Mouse (Mus musculus): ENCODE measurements around the gene Bscl2. TPM values are rescaled to one million over a fixed set of nuclear protein-coding genes. Genes with fewer than 3 reads are reported as not detected.
"Not testable (repeated sequence)": the region's sequence is repeated elsewhere in the genome, so short reads cannot be mapped to it uniquely, and the experiment has no call there.

Bscl2 gene
- polyA plus RNA-seq, 1 experiment from 2014 or later, result 45.2 TPM

GRCm38 (mm10) chr19:8836327-8836726 is 940 bp upstream of the Bscl2 start:
- not testable (repeated sequence) for ATAC-seq (ENCODE audit: low FRiP score, low read depth); H3K9ac ChIP-seq; H3K27me3 ChIP-seq; H3K9me3 ChIP-seq; H3K4me3 ChIP-seq; H3K4me2 ChIP-seq (replicated peaks)
- H3K36me3 ChIP-seq, result peaks cover 48% of the 10 kb centered on the region
- peaks cover 32% of the 10 kb centered on the region for H3K4me1 ChIP-seq
- 94% methylated on average over 10 of the region's 10 CpGs for WGBS
- peak overlapping the region; percentile 96; the same call in 1 of the 2 replicates for H3K27ac ChIP-seq

GRCm38 (mm10) chr19:8838041-8838730 is 919 bp downstream of the Bscl2 start:
- Histone ChIP-seq H3K4me2 (replicated peaks) (peak overlapping the region; percentile 82), H3K4me1 (peaks cover 32% of the 10 kb centered on the region), H3K36me3 (peaks cover 40% of the 10 kb centered on the region), H3K9me3 (no peaks in the 10 kb centered on the region), H3K27ac (peak overlapping the region; percentile 96), H3K9ac (peak overlapping the region; percentile 80), H3K27me3 (no peaks in the 10 kb centered on the region), H3K4me3 (peak overlapping the region; percentile 50)
- 22% methylated on average over 15 of the region's 15 CpGs for WGBS
- peak; percentile 18; the same call in 1 of the 2 replicates for ATAC-seq (ENCODE audit: low FRiP score, low read depth)

- Histone ChIP-seq H3K27ac (peak within 1 kb of the TSS; percentile 96), H3K9me3 (no peaks in the 10 kb centered on the region), H3K4me2 (replicated peaks) (peak within 1 kb of the TSS; percentile 82), H3K9ac (peak within 1 kb of the TSS; percentile 80), H3K4me1 (peaks cover 32% of the 10 kb centered on the region), H3K36me3 (peaks cover 29% of the 10 kb centered on the region), H3K27me3 (no peaks in the 10 kb centered on the region), H3K4me3 (peak within 1 kb of the TSS; percentile 50)
- ATAC-seq (ENCODE audit: low FRiP score, low read depth), result no peak
- WGBS, result 48% methylated on average over 11 of the region's 11 CpGs
Measured at GRCm38 (mm10) chr19:8839103-8839907, 2.0 kb downstream of the Bscl2 start, which contains the start of gene Gng3. Gene Gng3 (minus strand): TSS chr19:8839194.

- no peaks in the 10 kb centered on the region for H3K27me3 ChIP-seq
- no peak overlapping the region for H3K27ac ChIP-seq
- peaks cover 32% of the 10 kb centered on the region for H3K4me1 ChIP-seq
- peak overlapping the region; percentile 71 for H3K4me2 ChIP-seq (replicated peaks)
- peak overlapping the region; percentile 67 for H3K9ac ChIP-seq
- H3K4me3 ChIP-seq, result peak overlapping the region; percentile 48
- ATAC-seq (ENCODE audit: low FRiP score, low read depth), result peak; percentile 21; the same call in 1 of the 2 replicates
- WGBS, result 24% methylated on average over 29 of the region's 29 CpGs
- H3K36me3 ChIP-seq, result peaks cover 21% of the 10 kb centered on the region
- no peaks in the 10 kb centered on the region for H3K9me3 ChIP-seq
Measured at GRCm38 (mm10) chr19:8839908-8840791, 2.9 kb downstream of the Bscl2 start.

GRCm38 (mm10) chr19:8841012-8841411 is 3.7 kb downstream of the Bscl2 start:
- Histone ChIP-seq H3K9me3 (no peaks in the 10 kb centered on the region), H3K4me3 (peak overlapping the region; percentile 48), H3K9ac (peak overlapping the region; percentile 67), H3K27me3 (no peaks in the 10 kb centered on the region), H3K36me3 (peaks cover 20% of the 10 kb centered on the region), H3K4me1 (peaks cover 32% of the 10 kb centered on the region), H3K27ac (no peak overlapping the region), H3K4me2 (replicated peaks) (peak overlapping the region; percentile 71)
- ATAC-seq (ENCODE audit: low FRiP score, low read depth), result no peak
- 91% methylated on average over 7 of the region's 7 CpGs for WGBS

GRCm38 (mm10) chr19:8842961-8843360 is 5.7 kb downstream of the Bscl2 start:
- no peak for ATAC-seq (ENCODE audit: low FRiP score, low read depth)
- Histone ChIP-seq H3K4me2 (replicated peaks) (no peak overlapping the region), H3K36me3 (peaks cover 40% of the 10 kb centered on the region), H3K9me3 (no peaks in the 10 kb centered on the region), H3K27me3 (no peaks in the 10 kb centered on the region), H3K9ac (no peak overlapping the region), H3K4me3 (no peak overlapping the region), H3K27ac (no peak overlapping the region), H3K4me1 (peaks cover 32% of the 10 kb centered on the region)
- 86% methylated on average over 6 of the region's 6 CpGs for WGBS

GRCm38 (mm10) chr19:8844371-8845129 is 7.3 kb downstream of the Bscl2 start:
- peaks cover 16% of the 10 kb centered on the region for H3K4me1 ChIP-seq
- ATAC-seq (ENCODE audit: low FRiP score, low read depth), result no peak
- WGBS, result 62% methylated on average over 5 of the region's 5 CpGs
- H3K9ac ChIP-seq, result no peak overlapping the region
- peaks cover 47% of the 10 kb centered on the region for H3K36me3 ChIP-seq
- no peak overlapping the region for H3K4me2 ChIP-seq (replicated peaks)
- no peak overlapping the region for H3K27ac ChIP-seq
- H3K9me3 ChIP-seq, result no peaks in the 10 kb centered on the region
- no peak overlapping the region for H3K4me3 ChIP-seq
- H3K27me3 ChIP-seq, result no peaks in the 10 kb centered on the region

- peaks cover 15% of the 10 kb centered on the region for H3K4me1 ChIP-seq
- 83% methylated on average over 5 of the region's 5 CpGs for whole genome bisulfite sequencing
- no peaks in the 10 kb centered on the region for H3K9me3 ChIP-seq
- peaks cover 33% of the 10 kb centered on the region for H3K36me3 ChIP-seq
- ATAC-seq (ENCODE audit: low FRiP score, low read depth), result no peak
- no peak overlapping the region for H3K4me2 ChIP-seq (replicated peaks)
- no peak overlapping the region for H3K27ac ChIP-seq
- no peak overlapping the region for H3K9ac ChIP-seq
- no peaks in the 10 kb centered on the region for H3K27me3 ChIP-seq
- H3K4me3 ChIP-seq, result no peak overlapping the region
Measured at GRCm38 (mm10) chr19:8848356-8848755, 11.1 kb downstream of the Bscl2 start.

GRCm38 (mm10) chr19:8850402-8850901 is 13.2 kb downstream of the Bscl2 start, which contains the start of gene Lrrn4cl:
Gene Lrrn4cl (plus strand): TSS chr19:8850768.
- 17% methylated on average over 7 of the region's 7 CpGs for WGBS
- ATAC-seq (ENCODE audit: low FRiP score, low read depth), result peak; percentile 67; the same call in 1 of the 2 replicates
- Histone ChIP-seq H3K36me3 (peaks cover 32% of the 10 kb centered on the region), H3K4me2 (replicated peaks) (peak within 1 kb of the TSS; percentile 17; the same call in 1 of the 2 replicates), H3K4me3 (no peak within 1 kb of the TSS), H3K27ac (peak within 1 kb of the TSS; percentile 52; the same call in 1 of the 2 replicates), H3K27me3 (no peaks in the 10 kb centered on the region), H3K9me3 (no peaks in the 10 kb centered on the region), H3K9ac (0 out of 2 replicates have a peak within 1 kb of the TSS, but pooled peaks have one; percentile 10), H3K4me1 (peaks cover 15% of the 10 kb centered on the region)

GRCm38 (mm10) chr19:8851639-8852038 is 14.4 kb downstream of the Bscl2 start:
- peaks cover 20% of the 10 kb centered on the region for H3K36me3 ChIP-seq
- 54% methylated on average over 7 of the region's 7 CpGs for WGBS
- H3K27ac ChIP-seq, result no peak overlapping the region
- no peak overlapping the region for H3K4me2 ChIP-seq (replicated peaks)
- peaks cover 15% of the 10 kb centered on the region for H3K4me1 ChIP-seq
- no peaks in the 10 kb centered on the region for H3K9me3 ChIP-seq
- H3K9ac ChIP-seq, result no peak overlapping the region
- no peak overlapping the region for H3K4me3 ChIP-seq
- ATAC-seq (ENCODE audit: low FRiP score, low read depth), result no peak
- H3K27me3 ChIP-seq, result no peaks in the 10 kb centered on the region

All from limb, embryonic 13.5 days (tissue).